Mouse (Mus musculus) lung, postnatal 25 days (tissue): Measurements from ENCODE around the gene Atpaf1.

Experiments used
- DNase-seq: peaks from one replicate; pipeline ENCODE4 v3.0.0; 2022; ENCODE audit warnings: low spot score

Atpaf1 gene

GRCm38 (mm10) chr4:115784769-115785510 lies at the start of gene Atpaf1:
Gene Atpaf1, plus strand, starts transcription at chr4:115784812.
- peak; percentile 65 for DNase-seq

DNA sequence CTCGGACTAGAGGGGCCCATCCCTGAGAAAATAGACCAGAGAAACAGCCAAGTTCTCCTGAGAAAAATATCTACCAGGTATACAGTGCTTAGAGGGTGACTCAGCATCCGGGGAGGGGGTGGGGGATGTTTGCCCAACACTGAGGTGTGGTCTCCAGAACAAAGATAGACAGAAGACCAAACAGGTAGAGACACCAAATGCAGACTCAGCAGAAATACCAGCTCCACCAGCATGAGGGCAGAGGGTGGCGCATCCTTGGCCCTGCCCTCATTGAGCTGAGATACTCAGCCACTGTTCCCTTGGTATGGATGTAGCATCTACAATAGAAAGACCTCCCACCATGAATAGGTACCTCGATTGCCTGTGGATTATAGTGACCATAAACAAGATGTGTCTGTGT lies 49.7 kb upstream of the Atpaf1 start:
- no peak for DNase-seq

DNA sequence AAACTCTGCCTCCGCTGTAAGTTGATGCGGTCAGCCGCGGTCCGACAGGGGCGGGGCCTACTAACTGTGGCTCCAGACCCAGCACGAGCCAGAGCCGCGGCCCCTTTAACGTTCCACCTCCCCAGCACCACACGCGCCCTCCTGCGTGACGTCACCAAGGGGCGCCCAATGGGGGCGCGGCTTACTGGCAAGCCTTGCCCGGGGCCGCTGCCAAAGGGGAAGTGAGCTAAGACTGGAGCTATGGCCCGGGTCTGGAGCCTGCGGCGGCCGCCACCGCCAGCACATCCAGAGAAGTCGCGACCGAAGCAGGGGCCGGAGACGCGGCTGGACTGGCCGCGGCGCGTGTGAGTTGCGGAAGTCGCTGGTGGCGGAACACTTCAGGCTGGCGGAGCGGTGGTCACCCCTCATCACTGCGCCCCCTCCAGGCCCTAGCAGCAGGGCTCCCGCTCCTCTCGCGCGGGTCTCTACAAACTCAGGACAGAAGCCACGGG lies 47.0 kb upstream of the Atpaf1 start, which contains the start of gene Efcab14:
Efcab14 (plus strand) TSS at position 194 of the 491 bp plus-strand sequence.
- DNase-seq, result peak; percentile 98

DNA sequence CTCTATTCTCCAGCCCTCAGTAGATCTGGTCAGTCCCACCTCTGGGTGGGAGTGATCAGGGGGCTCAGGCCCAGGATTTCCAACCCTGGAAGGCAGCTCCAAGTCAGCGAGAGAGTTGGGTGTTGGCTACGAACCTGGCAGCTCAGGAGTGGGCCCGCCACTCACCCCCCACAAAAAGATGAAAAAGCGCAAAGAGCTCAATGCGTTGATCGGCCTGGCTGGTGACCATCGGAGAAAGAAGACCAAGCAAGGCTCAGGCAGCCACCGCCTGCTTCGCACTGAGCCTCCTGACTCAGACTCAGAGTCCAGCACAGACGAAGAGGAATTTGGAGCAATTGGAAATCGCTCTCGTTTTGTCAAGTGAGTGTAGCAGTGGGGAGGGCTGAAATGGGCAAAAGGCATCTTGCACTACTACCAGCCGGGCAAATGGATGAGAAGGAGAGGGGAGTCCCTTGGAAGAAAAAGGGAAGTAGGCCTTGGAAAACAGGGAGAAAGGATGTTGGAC lies 46.1 kb upstream of the Atpaf1 start:
- DNase-seq, result no peak

DNA sequence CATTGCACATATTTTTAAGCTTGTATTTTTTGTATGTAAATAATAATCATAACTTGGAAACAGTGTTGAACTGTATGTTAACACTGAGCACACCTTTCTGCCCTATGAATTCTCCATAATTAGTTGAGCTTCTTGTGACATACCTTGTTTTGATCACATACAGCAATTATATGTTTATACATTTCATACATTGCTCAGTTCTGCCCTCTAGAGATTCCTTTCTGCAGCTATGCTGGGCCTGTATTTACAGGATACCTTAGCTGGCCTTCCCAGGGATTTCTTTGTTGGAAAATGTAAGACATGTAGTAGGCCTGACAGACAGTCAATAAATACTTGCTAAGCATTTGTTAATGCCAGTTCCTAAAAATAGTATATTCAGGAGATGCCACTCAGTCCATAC lies 42.0 kb upstream of the Atpaf1 start:
- DNase-seq, result no peak

GRCm38 (mm10) chr4:115743096-115743495 lies 41.5 kb upstream of the Atpaf1 start:
- no peak for DNase-seq

DNA sequence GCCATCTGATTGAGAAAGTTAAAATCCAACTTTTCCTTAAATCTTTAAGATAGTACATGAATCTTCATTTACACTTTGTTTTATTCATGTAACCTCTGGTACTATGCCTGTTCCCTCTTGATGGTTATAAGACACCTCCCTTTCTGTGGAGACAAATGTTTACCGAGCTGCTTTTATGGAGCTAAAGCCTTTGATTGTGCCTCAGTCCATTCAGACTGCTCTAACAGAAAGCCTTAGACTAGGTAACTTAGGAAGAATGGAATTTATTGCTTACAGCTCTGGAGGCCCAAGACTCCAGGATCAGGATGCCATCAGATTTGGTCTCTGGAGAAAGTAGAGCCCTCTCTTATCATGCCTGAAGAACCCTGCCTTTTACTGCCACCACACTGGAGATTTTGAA lies 36.4 kb upstream of the Atpaf1 start:
- no peak for DNase-seq

- DNase-seq, result no peak
These were observed 35.3 kb upstream of the Atpaf1 start for GRCm38 (mm10) chr4:115749336-115749735.

DNA sequence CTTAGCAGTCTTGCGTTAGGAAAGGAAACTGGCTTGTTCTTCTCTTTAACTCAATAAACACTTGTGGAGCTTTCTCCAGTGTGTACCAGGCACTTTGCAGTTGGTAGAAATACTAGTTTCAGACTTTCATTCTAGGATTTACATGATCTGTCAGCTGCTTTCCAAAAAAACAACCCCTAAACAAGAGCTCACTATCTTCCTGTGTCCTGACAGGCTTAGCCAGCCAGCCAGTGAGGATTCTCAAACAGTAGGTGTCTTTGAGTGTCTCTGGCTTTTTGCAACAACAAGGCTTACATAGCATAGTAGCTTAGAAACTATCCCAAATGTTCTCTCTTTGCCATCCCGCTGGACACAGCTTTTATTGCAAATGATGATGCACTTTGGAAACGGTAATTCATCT lies 30.5 kb upstream of the Atpaf1 start:
- no peak for DNase-seq

GRCm38 (mm10) chr4:115754851-115755250 lies 29.8 kb upstream of the Atpaf1 start:
- DNase-seq, result no peak

- peak; percentile 69 for DNase-seq
These were observed 23.4 kb upstream of the Atpaf1 start for GRCm38 (mm10) chr4:115761206-115761605.

DNA sequence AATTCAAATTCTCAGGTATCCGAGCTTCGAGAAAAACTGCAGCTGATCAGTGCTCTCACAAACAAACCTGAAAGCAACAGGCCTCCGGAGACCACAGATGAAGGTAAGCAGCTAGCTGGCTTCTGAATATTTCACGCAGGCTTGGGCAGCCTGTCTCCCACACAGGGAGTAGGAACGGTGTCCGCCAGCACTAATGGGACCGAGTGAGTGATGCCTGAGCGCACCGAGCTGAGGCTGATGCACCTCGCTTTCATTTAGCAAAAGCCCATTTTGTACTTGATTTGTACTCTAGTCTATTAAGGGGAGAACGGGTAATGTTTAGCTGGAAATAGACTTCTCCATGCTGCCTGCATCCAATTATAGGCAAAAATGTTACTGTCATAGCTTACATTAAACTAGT lies 20.0 kb upstream of the Atpaf1 start:
- no peak for DNase-seq

- no peak for DNase-seq
These were observed 16.8 kb upstream of the Atpaf1 start for GRCm38 (mm10) chr4:115767647-115768467.

DNA sequence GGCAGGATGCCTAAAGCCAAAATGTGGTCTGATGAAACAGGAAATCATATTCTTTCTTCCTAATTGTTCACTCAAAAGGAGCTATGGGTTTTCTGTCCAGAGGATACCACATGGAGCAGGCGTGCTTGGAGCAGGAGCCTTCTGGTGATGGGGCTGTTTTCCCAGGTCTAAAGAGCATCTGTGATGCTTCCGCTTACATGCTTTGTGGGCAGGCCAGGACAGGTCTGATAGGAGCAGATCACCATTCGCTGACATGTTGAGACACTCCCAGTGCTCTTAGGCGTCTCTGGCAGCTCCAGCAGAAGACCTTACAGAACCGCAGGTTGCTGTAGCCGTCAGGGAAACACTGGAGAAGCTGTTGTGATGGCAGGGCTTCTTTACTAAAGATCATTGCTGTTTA lies 9.6 kb upstream of the Atpaf1 start:
- no peak for DNase-seq

DNA sequence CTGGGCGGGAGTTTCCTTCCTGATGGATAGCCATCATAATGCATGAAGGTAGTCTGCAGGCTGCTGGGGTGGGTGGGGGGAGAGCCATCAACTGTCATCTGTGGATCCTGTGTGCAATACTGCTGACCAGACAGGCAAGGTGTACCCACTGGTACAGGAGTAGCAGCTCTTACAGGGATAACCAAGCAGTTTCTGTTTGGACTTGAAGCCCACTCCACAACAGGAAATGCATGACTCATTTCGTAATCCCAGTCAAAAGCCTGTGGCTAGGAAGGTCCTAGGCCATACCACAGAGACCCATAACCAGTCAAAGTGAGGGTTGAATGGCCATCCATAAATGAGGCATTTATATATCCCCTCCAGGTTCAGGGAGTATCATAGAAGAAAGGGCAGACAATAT lies 7.0 kb upstream of the Atpaf1 start:
- no peak for DNase-seq

DNA sequence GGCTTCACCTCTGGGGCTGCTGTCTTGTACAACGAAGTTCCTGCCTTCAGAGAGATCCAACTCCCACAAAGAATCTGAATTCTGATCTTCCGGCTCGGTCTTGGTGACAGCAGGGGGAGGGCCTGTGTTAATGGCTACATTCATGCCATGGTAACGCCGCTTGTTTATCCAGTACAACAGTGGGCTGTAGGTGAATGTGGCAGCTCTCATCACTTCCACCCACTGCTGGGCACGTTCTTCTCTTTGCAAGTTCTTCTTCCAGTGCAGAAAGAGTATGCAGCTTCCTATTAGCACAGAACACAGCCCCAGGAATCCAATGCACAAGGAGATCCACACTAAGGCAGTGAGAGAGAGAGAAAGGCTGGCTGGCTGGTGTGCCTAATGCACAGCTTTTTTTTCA lies 4.3 kb upstream of the Atpaf1 start:
- DNase-seq, result no peak

GRCm38 (mm10) chr4:115780918-115781317 lies 3.7 kb upstream of the Atpaf1 start, which contains the start of gene Tex38:
Gene Tex38, minus strand, starts transcription at chr4:115781018.
- DNase-seq, result no peak

DNA sequence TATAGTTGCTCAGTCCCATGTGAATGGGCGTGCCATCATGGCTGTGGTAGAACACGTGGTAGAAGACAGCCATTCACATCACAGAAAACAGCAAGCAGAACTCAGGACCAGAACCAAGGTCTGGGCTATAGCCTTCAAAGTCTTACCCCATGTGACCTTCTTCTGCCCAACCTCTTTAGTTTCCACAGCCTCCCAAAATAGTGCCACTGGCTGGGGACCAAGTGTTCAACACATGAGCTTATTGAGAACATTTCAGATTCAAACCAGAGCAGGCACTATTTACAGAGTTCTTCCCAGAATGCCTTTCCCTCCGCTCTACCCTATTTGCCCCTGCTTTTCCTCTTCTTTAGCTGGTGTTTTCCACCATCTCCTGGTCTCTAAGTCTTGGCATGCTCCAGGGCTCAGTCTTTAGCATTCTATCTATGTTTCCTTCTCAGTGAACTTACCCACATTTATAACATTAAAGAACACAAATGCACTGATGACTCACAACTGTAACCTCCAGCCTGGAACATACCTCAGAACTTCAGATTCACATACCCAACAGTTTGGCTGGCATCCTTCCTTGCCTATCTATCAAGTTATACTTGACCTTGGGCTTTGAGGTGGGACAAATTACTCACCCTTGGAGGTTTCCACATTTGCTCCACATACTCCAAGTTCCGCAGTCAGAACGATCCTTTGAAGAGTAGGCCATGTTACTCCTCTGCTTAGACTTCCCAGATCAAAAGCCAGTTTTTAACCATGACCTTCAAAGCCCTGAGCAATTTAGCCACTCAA lies 2.4 kb upstream of the Atpaf1 start:
- DNase-seq, result no peak

DNA sequence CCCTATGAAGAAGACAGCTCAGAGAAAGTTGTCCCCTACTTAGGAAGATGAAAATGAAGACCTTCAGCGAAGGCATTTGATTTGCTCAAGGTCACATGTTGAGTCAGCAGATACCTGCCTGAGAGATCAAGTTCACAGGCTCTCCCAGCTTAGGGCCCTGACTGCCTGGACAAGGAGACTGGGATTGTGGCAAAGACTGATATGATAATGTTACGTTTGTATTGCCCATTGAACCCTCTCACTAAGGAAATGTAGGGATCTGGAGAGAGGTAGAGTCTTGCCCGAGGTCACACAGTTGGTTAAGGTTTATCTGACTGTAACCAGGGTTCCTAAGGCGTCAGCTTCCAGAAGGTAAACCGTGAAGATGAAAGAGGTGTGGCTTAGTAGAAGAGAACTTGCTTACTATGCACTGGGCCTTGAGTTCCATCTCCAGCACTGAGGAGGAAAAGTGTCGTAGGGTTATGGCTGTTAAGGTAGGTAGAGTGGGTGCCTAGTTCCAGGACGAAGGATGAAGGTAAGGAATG lies 961 bp downstream of the Atpaf1 start:
- no peak for DNase-seq

- DNase-seq, result no peak
These were observed 6.3 kb downstream of the Atpaf1 start for GRCm38 (mm10) chr4:115790864-115791263.

GRCm38 (mm10) chr4:115795360-115795759 lies 10.7 kb downstream of the Atpaf1 start:
- DNase-seq, result no peak

GRCm38 (mm10) chr4:115799981-115800380 lies 15.4 kb downstream of the Atpaf1 start:
- no peak for DNase-seq
